Mouse (Mus musculus) kidney, adult 11 months (tissue): ENCODE measurements around the gene Reep6.

Source experiments
- DNase-seq: peaks from one replicate; pipeline ENCODE4 v3.0.0; 2022

Reep6 gene

GRCm38 (mm10) chr10:80329273-80330081 is at the start of gene Reep6, which contains the start of gene Pcsk4:
Gene Reep6, plus strand, starts transcription at chr10:80329953.
Gene Pcsk4, minus strand, starts transcription at chr10:80329498.
- peak; percentile 99 for DNase-seq

- DNase-seq = peak; percentile 96
Measured at GRCm38 (mm10) chr10:80281304-80281703, 48.4 kb upstream of the Reep6 start.

GRCm38 (mm10) chr10:80281921-80282371 is 47.8 kb upstream of the Reep6 start:
- DNase-seq = peak; percentile 83

- DNase-seq = peak; percentile 69
Measured at GRCm38 (mm10) chr10:80282481-80283441, 47.0 kb upstream of the Reep6 start.

GRCm38 (mm10) chr10:80285222-80286070 is 44.3 kb upstream of the Reep6 start:
- DNase-seq = no peak

GRCm38 (mm10) chr10:80288097-80288496 is 41.7 kb upstream of the Reep6 start:
- DNase-seq = no peak

- DNase-seq = no peak
Measured at GRCm38 (mm10) chr10:80288657-80289056, 41.1 kb upstream of the Reep6 start.

GRCm38 (mm10) chr10:80292251-80293146 is 37.3 kb upstream of the Reep6 start, which contains the start of gene Rps15:
Gene Rps15, plus strand, starts transcription at chr10:80292453.
- peak; percentile 93 for DNase-seq

GRCm38 (mm10) chr10:80293325-80293724 is 36.4 kb upstream of the Reep6 start:
- DNase-seq = no peak

GRCm38 (mm10) chr10:80294311-80294710 is 35.4 kb upstream of the Reep6 start:
- DNase-seq = no peak

- DNase-seq = no peak
Measured at GRCm38 (mm10) chr10:80294788-80295303, 34.9 kb upstream of the Reep6 start.

GRCm38 (mm10) chr10:80295618-80296425 is 33.9 kb upstream of the Reep6 start, which contains the start of gene Apc2:
Gene Apc2, plus strand, starts transcription at chr10:80295977.
- peak; percentile 75 for DNase-seq

GRCm38 (mm10) chr10:80296824-80297223 is 32.9 kb upstream of the Reep6 start:
- DNase-seq = no peak

GRCm38 (mm10) chr10:80297526-80298133 is 32.1 kb upstream of the Reep6 start:
- DNase-seq = no peak

GRCm38 (mm10) chr10:80298571-80299281 is 31.0 kb upstream of the Reep6 start:
- no peak for DNase-seq

- DNase-seq = no peak
Measured at GRCm38 (mm10) chr10:80299301-80299700, 30.5 kb upstream of the Reep6 start.

GRCm38 (mm10) chr10:80299824-80300223 is 29.9 kb upstream of the Reep6 start:
- no peak for DNase-seq

GRCm38 (mm10) chr10:80300672-80301181 is 29.0 kb upstream of the Reep6 start:
- no peak for DNase-seq
